Mouse (Mus musculus) midbrain, embryonic 16.5 days (tissue): ENCODE measurements around the gene Gjb3. TPM values are rescaled to one million over a fixed set of nuclear protein-coding genes. Genes with fewer than 3 reads are reported as not detected.

Experiments
- ATAC-seq: fragments of 200-750 bp; cut with Nextera tagmentation; 2 replicates; pipeline ENCODE4 v1.8.0; 2017; ENCODE audit warnings: moderate TSS enrichment
- H3K27ac ChIP-seq: fragments of 300-500 bp; sonication (generic); 2 replicates; pipeline ENCODE4 v1.5.1; 2014; ENCODE audit warnings: mild to moderate bottlenecking, low read length, mixed read lengths
- H3K27me3 ChIP-seq: fragments of 300-500 bp; sonication (generic); 2 replicates; pipeline ENCODE4 v1.6.1; 2014; ENCODE audit warnings: low read depth, low read length, mixed read lengths; ENCODE audit not compliant: control insufficient read depth, insufficient read depth
- H3K36me3 ChIP-seq: fragments of 300-500 bp; sonication (generic); 2 replicates; pipeline ENCODE4 v1.6.1; 2014; ENCODE audit warnings: mild to moderate bottlenecking, low read length, moderate library complexity, mixed read lengths; ENCODE audit not compliant: control insufficient read depth, insufficient read depth
- H3K4me1 ChIP-seq: fragments of 300-500 bp; sonication (generic); 2 replicates; pipeline ENCODE4 v1.6.1; 2014; ENCODE audit warnings: mild to moderate bottlenecking, low read length, mixed read lengths; ENCODE audit not compliant: control insufficient read depth, insufficient read depth
- H3K4me2 ChIP-seq: fragments of 300-500 bp; sonication (generic); 2 replicates; pipeline ENCODE4 v1.6.1; 2014; ENCODE audit warnings: mild to moderate bottlenecking, low read length, mixed read lengths
- H3K4me3 ChIP-seq: fragments of 300-500 bp; sonication (generic); 2 replicates; pipeline ENCODE4 v1.5.1; 2014; ENCODE audit warnings: low read depth, mild to moderate bottlenecking, low read length, moderate library complexity, mixed read lengths
- H3K9ac ChIP-seq: fragments of 300-500 bp; sonication (generic); 2 replicates; pipeline ENCODE4 v1.6.1; 2014; ENCODE audit warnings: low read depth, low read length, mixed read lengths
- H3K9me3 ChIP-seq: fragments of 300-500 bp; sonication (generic); replicated peaks from 2 replicates; pipeline ENCODE4 v1.6.1; 2014; ENCODE audit warnings: mild to moderate bottlenecking, low read length, mixed read lengths; ENCODE audit not compliant: control insufficient read depth, poor library complexity, severe bottlenecking
- WGBS: fragments of 180-500 bp; shearing (Covaris S2); extraction: QIAGEN DNeasy Blood & Tissue Kit; methylation state at CpG from one replicate; pipeline ENCODE4 v1.1.7; 2014; 5-methylcytosine and 5-hydroxymethylcytosine counted together
- polyA plus RNA-seq: library from polyadenylated mRNA; unstranded; fragments of >200 nt; fragmentation: Nextera tagmentation; extraction: Ambion mirVana; gene quantifications from 2 replicates; pipeline ENCODE4 v1.2.1, GENCODE M21; 2015

Gene Gjb3
- polyA plus RNA-seq, 1 experiment from 2014 or later = 0.55 TPM

- Histone ChIP-seq H3K27ac (no peak overlapping the region), H3K4me1 (peaks cover 7% of the 10 kb centered on the region; the same call in 1 of the 2 replicates), H3K9me3 (no peaks in the 10 kb centered on the region), H3K27me3 (peaks cover 7% of the 10 kb centered on the region; the same call in 1 of the 2 replicates), H3K36me3 (no peaks in the 10 kb centered on the region), H3K4me2 (peak overlapping the region; percentile 94), H3K4me3 (peak overlapping the region; percentile 63), H3K9ac (peak overlapping the region; percentile 81)
- WGBS = 46% methylated on average over 9 of the region's 9 CpGs
- ATAC-seq = 0 out of 2 replicates have a peak, but pooled peaks have one; percentile 15
These were observed 16.1 kb downstream of the Gjb3 start for GRCm38 (mm10) chr4:127314585-127314984.

- Histone ChIP-seq H3K4me2 (peak within 1 kb of the TSS; percentile 94), H3K27me3 (peaks cover 7% of the 10 kb centered on the region; the same call in 1 of the 2 replicates), H3K9me3 (no peaks in the 10 kb centered on the region), H3K9ac (peak within 1 kb of the TSS; percentile 81), H3K36me3 (no peaks in the 10 kb centered on the region), H3K27ac (peak within 1 kb of the TSS; percentile 55; the same call in 1 of the 2 replicates), H3K4me3 (peak within 1 kb of the TSS; percentile 63), H3K4me1 (peaks cover 7% of the 10 kb centered on the region; the same call in 1 of the 2 replicates)
- WGBS = under 1% methylated on average over 25 of the region's 25 CpGs
- ATAC-seq = peak; percentile 82
These were observed 16.8 kb downstream of the Gjb3 start, which contains the start of gene Gja4 for GRCm38 (mm10) chr4:127313861-127314260. Gene Gja4, minus strand, starts transcription at chr4:127314039.

- no peak overlapping the region for H3K4me3 ChIP-seq
- peak overlapping the region; percentile 94 for H3K4me2 ChIP-seq
- no peak overlapping the region for H3K27ac ChIP-seq
- H3K27me3 ChIP-seq = peaks cover 7% of the 10 kb centered on the region; the same call in 1 of the 2 replicates
- H3K9ac ChIP-seq = no peak overlapping the region
- peaks cover 7% of the 10 kb centered on the region; the same call in 1 of the 2 replicates for H3K4me1 ChIP-seq
- no peak for ATAC-seq
- H3K36me3 ChIP-seq = no peaks in the 10 kb centered on the region
- WGBS = 64% methylated on average over 24 of the region's 24 CpGs
- no peaks in the 10 kb centered on the region for H3K9me3 ChIP-seq
These were observed 18.3 kb downstream of the Gjb3 start for GRCm38 (mm10) chr4:127312349-127312748.

GRCm38 (mm10) chr4:127311561-127311960 is 19.1 kb downstream of the Gjb3 start:
- Histone ChIP-seq H3K4me3 (no peak overlapping the region), H3K27me3 (peaks cover 7% of the 10 kb centered on the region; the same call in 1 of the 2 replicates), H3K27ac (no peak overlapping the region), H3K4me1 (peaks cover 7% of the 10 kb centered on the region; the same call in 1 of the 2 replicates), H3K9me3 (no peaks in the 10 kb centered on the region), H3K9ac (no peak overlapping the region), H3K36me3 (no peaks in the 10 kb centered on the region), H3K4me2 (no peak overlapping the region)
- WGBS = 65% methylated on average over 9 of the region's 9 CpGs
- ATAC-seq = no peak

GRCm38 (mm10) chr4:127306915-127307314 is 23.7 kb downstream of the Gjb3 start:
- ATAC-seq = no peak
- Histone ChIP-seq H3K4me3 (no peak overlapping the region), H3K9ac (no peak overlapping the region), H3K36me3 (no peaks in the 10 kb centered on the region), H3K4me1 (no peaks in the 10 kb centered on the region), H3K27ac (no peak overlapping the region), H3K9me3 (no peaks in the 10 kb centered on the region), H3K4me2 (no peak overlapping the region), H3K27me3 (no peaks in the 10 kb centered on the region)
- WGBS = 74% methylated on average over 2 of the region's 2 CpGs

- H3K36me3 ChIP-seq = no peaks in the 10 kb centered on the region
- no peak overlapping the region for H3K4me3 ChIP-seq
- ATAC-seq = no peak
- 83% methylated on average over 3 of the region's 3 CpGs for WGBS
- H3K4me2 ChIP-seq = no peak overlapping the region
- H3K4me1 ChIP-seq = no peaks in the 10 kb centered on the region
- no peak overlapping the region for H3K27ac ChIP-seq
- H3K9ac ChIP-seq = no peak overlapping the region
- H3K27me3 ChIP-seq = no peaks in the 10 kb centered on the region
- no peaks in the 10 kb centered on the region for H3K9me3 ChIP-seq
These were observed 26.8 kb downstream of the Gjb3 start for GRCm38 (mm10) chr4:127303796-127304195.

GRCm38 (mm10) chr4:127300503-127300902 is 30.1 kb downstream of the Gjb3 start:
- H3K4me2 ChIP-seq = no peak overlapping the region
- H3K4me3 ChIP-seq = no peak overlapping the region
- no peaks in the 10 kb centered on the region for H3K4me1 ChIP-seq
- no peaks in the 10 kb centered on the region for H3K27me3 ChIP-seq
- H3K27ac ChIP-seq = no peak overlapping the region
- H3K9me3 ChIP-seq = no peaks in the 10 kb centered on the region
- 68% methylated on average over 5 of the region's 5 CpGs for WGBS
- no peaks in the 10 kb centered on the region for H3K36me3 ChIP-seq
- no peak overlapping the region for H3K9ac ChIP-seq
- no peak for ATAC-seq

GRCm38 (mm10) chr4:127292631-127293030 is 38.0 kb downstream of the Gjb3 start:
- Histone ChIP-seq H3K4me1 (no peaks in the 10 kb centered on the region), H3K36me3 (no peaks in the 10 kb centered on the region), H3K27ac (no peak overlapping the region), H3K9ac (no peak overlapping the region), H3K9me3 (no peaks in the 10 kb centered on the region), H3K27me3 (no peaks in the 10 kb centered on the region), H3K4me3 (no peak overlapping the region), H3K4me2 (no peak overlapping the region)
- ATAC-seq = no peak
- WGBS = 69% methylated on average over 5 of the region's 5 CpGs

- no peak overlapping the region for H3K9ac ChIP-seq
- WGBS = 84% methylated on average over 6 of the region's 6 CpGs
- no peaks in the 10 kb centered on the region for H3K9me3 ChIP-seq
- ATAC-seq = no peak
- H3K27me3 ChIP-seq = no peaks in the 10 kb centered on the region
- no peaks in the 10 kb centered on the region for H3K4me1 ChIP-seq
- H3K27ac ChIP-seq = no peak overlapping the region
- no peak overlapping the region for H3K4me3 ChIP-seq
- H3K36me3 ChIP-seq = no peaks in the 10 kb centered on the region
- no peak overlapping the region for H3K4me2 ChIP-seq
These were observed 41.5 kb downstream of the Gjb3 start for GRCm38 (mm10) chr4:127289039-127289548.
